Mouse (Mus musculus): ENCODE measurements around the gene Polg. TPM values are rescaled to one million over a fixed set of nuclear protein-coding genes. Genes with fewer than 3 reads are reported as not detected.

The Polg gene
- polyA plus RNA-seq, 1 experiment from 2014 or later = 32.1 TPM

DNA sequence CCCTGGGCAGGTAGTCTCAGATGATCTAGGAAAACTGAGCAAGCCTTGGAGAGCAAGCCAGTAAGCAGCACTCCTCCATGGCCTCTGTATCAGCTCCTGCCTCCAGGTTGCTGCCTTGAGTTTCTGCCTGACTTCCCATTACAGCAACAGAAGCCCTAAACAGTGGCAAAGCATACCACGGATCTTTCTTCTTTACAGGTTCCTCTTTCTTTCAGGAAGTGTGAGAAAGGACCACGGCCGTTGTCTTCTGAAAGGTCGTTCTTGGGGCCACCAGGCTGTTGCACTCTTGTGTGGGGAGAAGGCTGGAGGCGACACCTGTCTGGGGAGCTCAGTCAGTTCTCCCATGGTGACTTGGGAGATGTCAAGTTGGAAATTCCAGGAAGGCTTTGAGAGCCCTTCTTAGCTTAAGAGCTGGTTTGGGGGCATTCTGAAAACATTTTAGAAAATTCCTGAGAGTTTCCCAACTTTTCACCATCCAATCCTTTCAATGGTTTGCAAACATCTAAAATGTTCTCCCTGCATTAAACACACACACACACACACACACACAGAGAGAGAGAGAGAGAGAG lies 8.8 kb upstream of the Polg start:
- H3K27ac ChIP-seq (replicated peaks; ENCODE audit: low read depth, low read length) = no peak overlapping the region
- ATAC-seq (ENCODE audit: insufficient number of reproducible peaks, low FRiP score, low TSS enrichment, low read depth) (no peak), DNase-seq (ENCODE audit: low spot score) (no peak)
- no peaks in the 10 kb centered on the region for H3K36me3 ChIP-seq (ENCODE audit: control insufficient read depth, insufficient read depth, low read length)
- H3K4me3 ChIP-seq (ENCODE audit: low read depth, low read length) = no peak overlapping the region
- no peaks in the 10 kb centered on the region for H3K4me1 ChIP-seq (ENCODE audit: control insufficient read depth, insufficient read depth, low read length)
- H3K27me3 ChIP-seq (ENCODE audit: control insufficient read depth, insufficient read depth, low read length) = no peaks in the 10 kb centered on the region
- H3K9me3 ChIP-seq (ENCODE audit: control insufficient read depth, low read length) = no peaks in the 10 kb centered on the region
- H3K4me2 ChIP-seq (ENCODE audit: low read depth, severe bottlenecking) = no peak overlapping the region
- H3K9ac ChIP-seq (ENCODE audit: low read length) = no peak overlapping the region
- WGBS = 78% methylated on average over 5 of the region's 5 CpGs

DNA sequence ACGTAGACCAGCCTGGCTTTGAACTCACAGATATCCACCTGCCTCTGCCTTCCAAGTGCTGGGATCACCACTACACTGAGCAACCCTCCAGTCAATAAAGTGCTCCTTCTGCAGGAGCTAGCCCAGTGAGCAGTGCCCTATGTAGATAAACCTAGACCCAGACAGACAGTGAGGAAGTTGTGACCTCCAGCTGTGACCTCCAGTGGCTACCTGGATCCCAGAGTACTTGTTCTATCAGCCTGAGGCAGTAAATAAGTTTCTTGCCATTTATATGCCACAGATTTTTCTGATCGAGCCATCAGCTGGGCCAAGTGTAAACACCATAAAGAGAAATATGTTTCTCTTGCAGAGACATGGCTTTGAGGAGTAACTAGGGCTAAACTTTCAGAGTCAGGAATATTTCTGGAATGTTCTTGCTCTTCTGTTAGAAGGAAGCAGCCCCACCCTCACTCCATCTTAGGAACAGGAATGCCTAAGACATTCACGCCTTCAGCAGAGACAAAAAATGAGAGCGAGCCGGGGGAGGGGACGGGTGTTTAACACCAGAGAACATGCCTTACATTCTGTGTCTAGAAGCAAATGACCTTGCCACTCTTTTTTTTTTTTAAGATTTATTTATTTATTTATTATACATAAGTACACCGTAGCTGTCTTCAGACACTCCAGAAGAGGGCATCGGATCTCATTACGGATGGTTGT lies 7.5 kb upstream of the Polg start:
- no peaks in the 10 kb centered on the region for H3K4me1 ChIP-seq (ENCODE audit: control insufficient read depth, insufficient read depth, low read length)
- no peak overlapping the region for H3K27ac ChIP-seq (replicated peaks; ENCODE audit: low read depth, low read length)
- DNase-seq (ENCODE audit: low spot score) (no peak), ATAC-seq (ENCODE audit: insufficient number of reproducible peaks, low FRiP score, low TSS enrichment, low read depth) (no peak)
- no peaks in the 10 kb centered on the region for H3K36me3 ChIP-seq (ENCODE audit: control insufficient read depth, insufficient read depth, low read length)
- no peak overlapping the region for H3K9ac ChIP-seq (ENCODE audit: low read length)
- H3K27me3 ChIP-seq (ENCODE audit: control insufficient read depth, insufficient read depth, low read length) = no peaks in the 10 kb centered on the region
- H3K9me3 ChIP-seq (ENCODE audit: control insufficient read depth, low read length) = no peaks in the 10 kb centered on the region
- WGBS = 90% methylated on average over 9 of the region's 9 CpGs
- no peak overlapping the region for H3K4me2 ChIP-seq (ENCODE audit: low read depth, severe bottlenecking)
- H3K4me3 ChIP-seq (ENCODE audit: low read depth, low read length) = no peak overlapping the region

DNA sequence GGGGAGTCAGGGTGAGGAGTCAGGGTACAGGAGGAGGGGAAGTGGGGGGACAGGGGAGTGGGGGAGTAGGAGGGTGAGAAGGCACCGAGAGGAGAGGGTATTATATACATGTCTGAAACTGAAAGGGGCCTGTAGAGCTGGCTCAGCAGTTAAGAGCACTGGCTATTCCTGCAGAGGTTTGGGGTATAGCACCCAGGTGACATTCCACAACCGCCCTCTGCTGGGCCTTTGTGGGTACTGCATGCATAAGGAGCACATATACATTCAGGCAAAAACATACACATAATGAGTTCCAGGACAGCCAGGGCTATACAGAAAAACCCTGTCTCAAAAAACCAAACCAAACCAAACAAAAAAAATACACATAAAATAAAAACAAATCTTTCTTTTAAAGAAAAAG lies 6.6 kb upstream of the Polg start:
- ATAC-seq (ENCODE audit: insufficient number of reproducible peaks, low FRiP score, low TSS enrichment, low read depth) (no peak), DNase-seq (ENCODE audit: low spot score) (no peak)
- Histone ChIP-seq H3K36me3 (ENCODE audit: control insufficient read depth, insufficient read depth, low read length) (no peaks in the 10 kb centered on the region), H3K9me3 (ENCODE audit: control insufficient read depth, low read length) (no peaks in the 10 kb centered on the region), H3K4me2 (ENCODE audit: low read depth, severe bottlenecking) (no peak overlapping the region), H3K27me3 (ENCODE audit: control insufficient read depth, insufficient read depth, low read length) (no peaks in the 10 kb centered on the region), H3K9ac (ENCODE audit: low read length) (no peak overlapping the region), H3K4me1 (ENCODE audit: control insufficient read depth, insufficient read depth, low read length) (no peaks in the 10 kb centered on the region), H3K27ac (replicated peaks; ENCODE audit: low read depth, low read length) (no peak overlapping the region), H3K4me3 (ENCODE audit: low read depth, low read length) (no peak overlapping the region)
- WGBS = 55% methylated on average over 2 of the region's 2 CpGs

DNA sequence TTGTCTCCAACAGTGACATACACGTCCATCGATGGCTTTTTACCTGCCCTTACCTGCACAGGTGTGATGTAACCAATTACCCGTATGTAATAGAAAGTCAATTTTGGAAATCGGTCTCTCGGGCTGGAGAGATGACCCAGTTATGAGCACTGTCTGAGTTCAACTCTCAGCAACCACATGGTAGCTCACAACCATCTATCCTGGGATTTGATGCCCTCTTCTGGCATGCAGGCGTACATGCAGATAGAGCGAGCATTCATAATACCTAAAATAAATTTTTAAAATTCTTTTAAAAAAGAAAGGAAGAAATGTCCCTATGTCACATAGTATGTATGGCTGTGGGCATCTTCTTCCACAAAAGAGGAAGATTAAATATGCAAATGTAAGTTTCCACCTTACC lies 5.3 kb upstream of the Polg start:
- no peak for ATAC-seq (ENCODE audit: insufficient number of reproducible peaks, low FRiP score, low TSS enrichment, low read depth)

DNA sequence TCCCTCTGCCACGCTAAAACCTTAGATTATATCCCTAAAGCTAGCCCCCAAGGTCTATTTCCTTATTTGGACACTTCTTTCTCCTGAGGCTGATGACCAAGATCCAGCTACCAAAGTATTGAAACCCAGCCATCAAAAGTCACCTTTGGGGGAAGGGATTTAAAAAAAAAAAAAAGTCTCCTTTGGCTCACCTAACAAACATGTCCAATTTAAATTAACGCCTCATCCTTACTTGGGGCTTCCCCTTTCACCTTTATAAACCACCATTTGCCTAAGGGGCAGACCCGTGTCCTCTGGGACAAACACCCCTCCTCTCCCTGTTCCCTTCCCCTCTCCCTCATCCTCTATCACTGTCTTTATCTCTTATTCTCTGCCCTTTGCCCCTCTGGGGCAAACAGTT lies 4.6 kb upstream of the Polg start:
- H3K9ac ChIP-seq (ENCODE audit: low read length) = no peak overlapping the region
- 53% methylated on average over 3 of the region's 3 CpGs for WGBS
- no peak overlapping the region for H3K27ac ChIP-seq (replicated peaks; ENCODE audit: low read depth, low read length)
- H3K36me3 ChIP-seq (ENCODE audit: control insufficient read depth, insufficient read depth, low read length) = no peaks in the 10 kb centered on the region
- no peak overlapping the region for H3K4me3 ChIP-seq (ENCODE audit: low read depth, low read length)
- 0 out of 2 replicates have a peak, but pooled peaks cover 2% of the 10 kb centered on the region for H3K4me1 ChIP-seq (ENCODE audit: control insufficient read depth, insufficient read depth, low read length)
- H3K9me3 ChIP-seq (ENCODE audit: control insufficient read depth, low read length) = no peaks in the 10 kb centered on the region
- no peak for DNase-seq (ENCODE audit: low spot score)
- no peak for ATAC-seq (ENCODE audit: insufficient number of reproducible peaks, low FRiP score, low TSS enrichment, low read depth)
- no peaks in the 10 kb centered on the region for H3K27me3 ChIP-seq (ENCODE audit: control insufficient read depth, insufficient read depth, low read length)
- no peak overlapping the region for H3K4me2 ChIP-seq (ENCODE audit: low read depth, severe bottlenecking)

More for the DNA sequence above, 5.3 kb upstream of the Polg start:
- 69% methylated on average over 7 of the region's 7 CpGs for WGBS
- Histone ChIP-seq H3K27me3 (ENCODE audit: control insufficient read depth, insufficient read depth, low read length) (no peaks in the 10 kb centered on the region), H3K4me3 (ENCODE audit: low read depth, low read length) (no peak overlapping the region), H3K9me3 (ENCODE audit: control insufficient read depth, low read length) (no peaks in the 10 kb centered on the region), H3K36me3 (ENCODE audit: control insufficient read depth, insufficient read depth, low read length) (no peaks in the 10 kb centered on the region), H3K9ac (ENCODE audit: low read length) (no peak overlapping the region), H3K4me2 (ENCODE audit: low read depth, severe bottlenecking) (no peak overlapping the region), H3K27ac (replicated peaks; ENCODE audit: low read depth, low read length) (no peak overlapping the region), H3K4me1 (ENCODE audit: control insufficient read depth, insufficient read depth, low read length) (0 out of 2 replicates have a peak, but pooled peaks cover 2% of the 10 kb centered on the region)
- DNase-seq (ENCODE audit: low spot score) = no peak

DNA sequence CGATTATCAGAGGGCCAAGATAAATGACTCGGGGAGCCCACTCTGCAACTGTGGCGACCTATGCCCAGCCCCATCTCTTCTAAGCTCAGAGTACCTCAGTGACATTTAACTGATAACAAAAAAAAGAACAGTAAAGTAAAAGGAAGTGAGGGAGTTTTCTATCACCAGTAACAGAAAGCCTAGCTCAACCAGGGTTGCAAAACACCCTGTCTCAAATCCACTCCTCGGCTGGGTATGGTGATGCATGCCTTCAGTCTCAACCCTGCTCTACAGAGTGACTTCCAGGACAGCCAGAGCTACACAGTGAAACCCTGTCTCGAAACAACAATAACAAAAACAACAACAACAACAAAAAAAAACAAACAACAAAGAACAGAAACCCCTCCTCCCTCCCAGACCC lies 3.6 kb upstream of the Polg start:
- ATAC-seq (ENCODE audit: insufficient number of reproducible peaks, low FRiP score, low TSS enrichment, low read depth) (no peak), DNase-seq (ENCODE audit: low spot score) (no peak)
- 76% methylated on average over 5 of the region's 5 CpGs for WGBS
- Histone ChIP-seq H3K9me3 (ENCODE audit: control insufficient read depth, low read length) (no peaks in the 10 kb centered on the region), H3K4me3 (ENCODE audit: low read depth, low read length) (no peak overlapping the region), H3K27ac (replicated peaks; ENCODE audit: low read depth, low read length) (no peak overlapping the region), H3K4me1 (ENCODE audit: control insufficient read depth, insufficient read depth, low read length) (peaks cover 6% of the 10 kb centered on the region), H3K27me3 (ENCODE audit: control insufficient read depth, insufficient read depth, low read length) (no peaks in the 10 kb centered on the region), H3K36me3 (ENCODE audit: control insufficient read depth, insufficient read depth, low read length) (no peaks in the 10 kb centered on the region), H3K9ac (ENCODE audit: low read length) (no peak overlapping the region), H3K4me2 (ENCODE audit: low read depth, severe bottlenecking) (no peak overlapping the region)

DNA sequence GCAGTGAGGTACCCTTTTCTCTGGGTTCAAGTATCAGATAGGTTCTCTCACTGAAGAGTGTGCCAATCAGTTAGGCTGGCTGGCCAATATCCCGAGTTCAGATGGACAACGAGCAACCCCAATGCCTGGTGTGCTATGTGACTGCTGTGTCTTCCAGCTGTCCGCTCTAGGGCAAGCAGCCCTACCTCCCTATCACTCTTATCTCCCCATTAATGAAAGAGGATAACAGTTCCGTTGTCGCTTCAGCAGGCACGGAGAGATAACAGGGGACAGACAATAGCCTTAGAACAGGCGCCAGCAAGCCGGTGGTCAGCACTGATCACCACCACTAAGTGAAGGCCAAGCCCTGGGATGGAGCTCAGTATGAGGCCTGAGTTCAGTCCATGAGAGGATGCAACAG lies 2.8 kb upstream of the Polg start:
- Histone ChIP-seq H3K4me2 (ENCODE audit: low read depth, severe bottlenecking) (no peak overlapping the region), H3K9ac (ENCODE audit: low read length) (no peak overlapping the region), H3K4me1 (ENCODE audit: control insufficient read depth, insufficient read depth, low read length) (peaks cover 11% of the 10 kb centered on the region), H3K27me3 (ENCODE audit: control insufficient read depth, insufficient read depth, low read length) (no peaks in the 10 kb centered on the region), H3K9me3 (ENCODE audit: control insufficient read depth, low read length) (no peaks in the 10 kb centered on the region), H3K27ac (replicated peaks; ENCODE audit: low read depth, low read length) (no peak overlapping the region), H3K36me3 (ENCODE audit: control insufficient read depth, insufficient read depth, low read length) (no peaks in the 10 kb centered on the region), H3K4me3 (ENCODE audit: low read depth, low read length) (no peak overlapping the region)
- ATAC-seq (ENCODE audit: insufficient number of reproducible peaks, low FRiP score, low TSS enrichment, low read depth) (no peak), DNase-seq (ENCODE audit: low spot score) (no peak)
- WGBS = 45% methylated on average over 8 of the region's 8 CpGs

DNA sequence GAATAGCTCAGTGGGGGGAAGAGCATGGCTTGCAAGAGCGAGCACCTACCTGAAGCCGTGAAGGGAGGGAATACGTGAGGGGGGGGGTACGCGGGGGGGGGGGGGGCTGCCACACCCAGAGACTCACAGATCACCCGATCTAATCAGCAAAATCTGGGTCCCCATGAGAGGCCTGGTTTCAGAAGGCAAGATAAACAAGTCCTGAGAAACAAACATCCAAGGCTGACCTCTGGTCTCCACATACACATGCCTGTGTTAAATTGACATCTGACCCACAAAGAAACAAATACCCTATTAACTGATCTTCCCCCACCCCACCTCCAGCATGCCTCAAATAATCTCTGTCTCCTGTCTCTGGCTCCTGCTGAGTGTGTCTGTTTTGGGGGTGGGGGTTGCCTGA lies 1.8 kb upstream of the Polg start:
- H3K9me3 ChIP-seq (ENCODE audit: control insufficient read depth, low read length) = no peaks in the 10 kb centered on the region
- H3K27me3 ChIP-seq (ENCODE audit: control insufficient read depth, insufficient read depth, low read length) = no peaks in the 10 kb centered on the region
- ATAC-seq (ENCODE audit: insufficient number of reproducible peaks, low FRiP score, low TSS enrichment, low read depth) (no peak), DNase-seq (ENCODE audit: low spot score) (no peak)
- no peak overlapping the region for H3K9ac ChIP-seq (ENCODE audit: low read length)
- H3K4me3 ChIP-seq (ENCODE audit: low read depth, low read length) = no peak overlapping the region; the same call in 1 of the 2 replicates
- WGBS = 0% methylated on average over 2 of the region's 6 CpGs
- peaks cover 2% of the 10 kb centered on the region; the same call in 1 of the 2 replicates for H3K36me3 ChIP-seq (ENCODE audit: control insufficient read depth, insufficient read depth, low read length)
- no peak overlapping the region for H3K27ac ChIP-seq (replicated peaks; ENCODE audit: low read depth, low read length)
- H3K4me2 ChIP-seq (ENCODE audit: low read depth, severe bottlenecking) = peak overlapping the region; percentile 38
- H3K4me1 ChIP-seq (ENCODE audit: control insufficient read depth, insufficient read depth, low read length) = peaks cover 11% of the 10 kb centered on the region

All from limb, embryonic 11.5 days (tissue).